Mouse (Mus musculus): Measurements from ENCODE around the gene Eif2ak1. TPM values are rescaled to one million over a fixed set of nuclear protein-coding genes. Genes with fewer than 3 reads are reported as not detected.

Eif2ak1 gene
- polyA plus RNA-seq, 1 experiment: 16.8 TPM

DNA sequence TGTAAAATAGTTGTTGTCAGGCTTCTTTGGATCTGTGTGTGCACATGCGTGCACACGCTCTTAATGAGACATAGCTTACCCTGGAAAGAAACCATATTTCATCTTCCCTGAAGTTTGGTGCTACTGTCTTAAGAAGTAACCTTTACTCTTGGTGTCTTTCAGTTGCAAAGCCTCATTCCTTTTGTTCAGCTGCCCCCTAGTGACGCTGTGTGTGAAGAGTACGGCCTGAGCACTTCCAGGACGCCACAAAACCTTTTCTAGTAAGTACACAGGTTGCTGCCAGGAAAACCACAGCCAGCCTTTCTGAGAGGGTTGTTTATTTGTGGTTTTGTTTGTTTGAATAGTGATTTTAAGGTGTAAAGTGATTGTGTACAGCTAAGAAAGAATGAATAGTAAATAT lies 99.8 kb downstream of the Eif2ak1 start:
- TF ChIP-seq POLR2A (IDR thresholded peaks at IDR 0.05; ENCODE audit: borderline replicate concordance, extremely low read depth, low read depth, low read length) (no peak), CTCF (IDR thresholded peaks at IDR 0.05; ENCODE audit: insufficient read depth, low read length) (peak; percentile 75)
- Histone ChIP-seq H3K4me3 (replicated peaks; ENCODE audit: extremely low read depth, low read depth, low read length) (no peak overlapping the region), H3K4me1 (ENCODE audit: control insufficient read depth, insufficient read depth, low read length) (no peaks in the 10 kb centered on the region)
- peak; percentile 50 for DNase-seq
- 32% methylated on average over 5 of the region's 5 CpGs for WGBS

DNA sequence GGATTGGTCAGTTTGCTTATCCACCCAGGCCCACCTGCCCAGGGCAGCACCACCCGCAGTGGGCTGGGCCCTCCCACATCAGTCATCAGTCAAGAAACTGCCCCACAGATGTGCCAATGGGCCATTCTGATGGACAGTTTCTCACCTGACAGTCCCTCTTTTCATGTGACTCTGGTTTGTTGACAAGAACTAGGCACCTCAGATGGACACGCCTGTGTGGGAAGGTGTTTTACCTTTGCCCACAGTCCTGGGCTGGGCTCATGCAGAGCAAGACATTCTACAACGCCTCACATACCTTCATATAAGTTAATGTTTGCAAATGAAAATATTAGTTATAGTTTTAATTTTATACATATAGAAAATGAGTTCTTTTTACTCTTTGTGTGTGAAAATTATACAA lies 100.5 kb downstream of the Eif2ak1 start:
- DNase-seq: no peak
- no peak for TF ChIP-seq CTCF (IDR thresholded peaks at IDR 0.05; ENCODE audit: insufficient read depth, low read length)
- no peak for TF ChIP-seq POLR2A (IDR thresholded peaks at IDR 0.05; ENCODE audit: borderline replicate concordance, extremely low read depth, low read depth, low read length)
- WGBS: 90% methylated on average over 3 of the region's 3 CpGs
- Histone ChIP-seq H3K4me1 (ENCODE audit: control insufficient read depth, insufficient read depth, low read length) (no peaks in the 10 kb centered on the region), H3K4me3 (replicated peaks; ENCODE audit: extremely low read depth, low read depth, low read length) (no peak overlapping the region)

DNA sequence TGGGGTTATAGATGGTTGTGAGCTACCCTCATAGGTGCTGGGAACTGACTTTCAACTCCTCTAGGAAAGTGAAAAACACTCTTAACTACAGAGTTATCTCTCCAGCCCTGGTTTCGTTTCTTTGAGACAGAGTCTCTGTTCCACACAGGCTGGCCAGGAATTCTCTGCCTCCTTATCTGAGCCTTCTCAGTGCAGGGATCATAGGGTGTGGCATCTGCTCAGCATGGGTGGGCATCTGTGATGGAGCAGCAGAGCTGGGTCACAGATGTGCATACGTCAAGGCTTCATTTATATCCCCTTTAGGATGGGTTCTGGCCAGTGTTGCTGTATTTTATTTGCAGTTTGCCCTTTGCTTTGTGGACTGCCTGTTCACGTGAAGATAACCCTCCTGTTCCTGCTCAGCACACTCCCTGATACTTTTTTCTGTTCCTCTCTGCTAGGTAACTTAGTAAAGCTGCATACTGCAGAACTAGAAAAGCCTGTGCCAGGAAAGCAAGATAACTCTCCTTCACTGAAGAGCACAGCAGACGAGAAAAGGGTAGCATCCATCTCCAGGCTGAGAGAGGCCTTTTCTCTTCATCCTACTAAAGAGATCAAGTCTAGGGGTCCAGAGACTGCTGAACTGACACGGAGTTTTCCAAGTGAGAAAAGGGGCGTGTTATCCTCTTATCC lies 107.3 kb downstream of the Eif2ak1 start:
- TF ChIP-seq POLR2A (IDR thresholded peaks at IDR 0.05; ENCODE audit: borderline replicate concordance, extremely low read depth, low read depth, low read length) (no peak), CTCF (IDR thresholded peaks at IDR 0.05; ENCODE audit: insufficient read depth, low read length) (no peak)
- Histone ChIP-seq H3K4me3 (replicated peaks; ENCODE audit: extremely low read depth, low read depth, low read length) (no peak overlapping the region), H3K4me1 (ENCODE audit: control insufficient read depth, insufficient read depth, low read length) (no peaks in the 10 kb centered on the region)
- no peak for DNase-seq
- 87% methylated on average over 6 of the region's 6 CpGs for WGBS

DNA sequence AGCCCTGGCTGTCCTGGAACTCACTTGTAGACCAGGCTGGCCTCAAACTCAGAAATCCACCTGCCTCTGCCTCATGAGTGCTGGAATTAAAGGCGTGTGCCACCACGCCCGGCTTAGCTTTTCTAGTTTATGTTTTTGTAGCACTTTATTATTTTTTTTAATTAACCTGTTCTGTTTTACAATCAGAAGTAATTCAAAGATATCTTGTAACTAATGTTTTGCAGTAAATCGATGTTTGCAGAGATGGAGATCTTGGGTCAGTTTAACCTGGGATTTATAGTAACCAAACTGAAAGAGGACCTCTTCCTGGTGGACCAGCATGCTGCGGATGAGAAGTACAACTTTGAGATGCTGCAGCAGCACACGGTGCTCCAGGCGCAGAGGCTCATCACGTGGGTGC lies 110.3 kb downstream of the Eif2ak1 start, which contains the start of gene Gm42421:
Gene Gm42421 (plus strand): TSS at position 301 of the 400 bp plus-strand sequence.
- TF ChIP-seq CTCF (IDR thresholded peaks at IDR 0.05; ENCODE audit: insufficient read depth, low read length) (no peak), POLR2A (IDR thresholded peaks at IDR 0.05; ENCODE audit: borderline replicate concordance, extremely low read depth, low read depth, low read length) (no peak)
- 95% methylated on average over 8 of the region's 8 CpGs for WGBS
- DNase-seq: no peak
- Histone ChIP-seq H3K4me1 (ENCODE audit: control insufficient read depth, insufficient read depth, low read length) (no peaks in the 10 kb centered on the region), H3K4me3 (replicated peaks; ENCODE audit: extremely low read depth, low read depth, low read length) (no peak within 1 kb of the TSS)

DNA sequence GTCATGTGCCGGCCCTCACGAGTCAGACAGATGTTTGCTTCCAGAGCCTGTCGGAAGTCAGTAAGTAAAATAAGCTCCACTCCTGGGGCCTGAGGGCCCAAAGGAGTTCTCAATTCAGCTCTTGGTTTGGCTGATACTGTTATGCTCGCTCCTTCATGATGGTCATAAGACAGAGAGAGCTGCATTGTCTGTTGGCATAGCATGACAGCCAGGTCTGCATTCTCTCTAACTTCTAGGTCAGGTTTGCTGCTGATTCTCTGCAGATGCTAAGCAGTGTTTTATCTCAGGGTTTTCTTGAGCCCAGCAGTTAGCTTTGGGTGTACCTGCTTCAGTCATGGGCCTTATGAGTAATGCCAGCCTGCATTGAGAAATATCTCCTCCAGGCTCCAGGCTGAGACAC lies 111.7 kb downstream of the Eif2ak1 start:
- TF ChIP-seq POLR2A (IDR thresholded peaks at IDR 0.05; ENCODE audit: borderline replicate concordance, extremely low read depth, low read depth, low read length): no peak
- no peaks in the 10 kb centered on the region for H3K4me1 ChIP-seq (ENCODE audit: control insufficient read depth, insufficient read depth, low read length)
- H3K4me3 ChIP-seq (replicated peaks; ENCODE audit: extremely low read depth, low read depth, low read length): no peak overlapping the region
- 94% methylated on average over 4 of the region's 4 CpGs for WGBS
- no peak for DNase-seq

DNA sequence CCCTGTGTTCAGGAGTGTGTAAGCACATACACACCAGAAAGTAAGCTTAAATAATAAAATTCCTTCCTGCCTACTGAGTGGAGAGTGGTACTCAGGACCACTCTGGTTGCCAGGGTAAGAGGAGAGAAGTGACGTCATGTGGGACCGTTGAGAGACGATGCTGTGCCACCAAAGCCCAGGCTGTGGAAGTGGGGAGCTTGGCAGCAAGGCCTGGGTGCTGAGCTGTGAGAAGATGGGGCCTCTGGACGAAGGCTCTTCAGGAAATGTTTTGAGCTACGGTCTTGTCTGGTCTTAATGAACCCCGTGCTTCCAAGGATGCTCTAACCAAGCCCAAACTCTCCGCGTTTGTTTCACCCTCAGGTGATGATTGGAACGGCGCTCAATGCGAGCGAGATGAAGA lies 113.1 kb downstream of the Eif2ak1 start:
- no peak for DNase-seq
- no peaks in the 10 kb centered on the region for H3K4me1 ChIP-seq (ENCODE audit: control insufficient read depth, insufficient read depth, low read length)
- TF ChIP-seq POLR2A (IDR thresholded peaks at IDR 0.05; ENCODE audit: borderline replicate concordance, extremely low read depth, low read depth, low read length): no peak
- no peak for TF ChIP-seq CTCF (IDR thresholded peaks at IDR 0.05; ENCODE audit: insufficient read depth, low read length)
- 92% methylated on average over 12 of the region's 12 CpGs for WGBS
- H3K4me3 ChIP-seq (replicated peaks; ENCODE audit: extremely low read depth, low read depth, low read length): no peak overlapping the region

DNA sequence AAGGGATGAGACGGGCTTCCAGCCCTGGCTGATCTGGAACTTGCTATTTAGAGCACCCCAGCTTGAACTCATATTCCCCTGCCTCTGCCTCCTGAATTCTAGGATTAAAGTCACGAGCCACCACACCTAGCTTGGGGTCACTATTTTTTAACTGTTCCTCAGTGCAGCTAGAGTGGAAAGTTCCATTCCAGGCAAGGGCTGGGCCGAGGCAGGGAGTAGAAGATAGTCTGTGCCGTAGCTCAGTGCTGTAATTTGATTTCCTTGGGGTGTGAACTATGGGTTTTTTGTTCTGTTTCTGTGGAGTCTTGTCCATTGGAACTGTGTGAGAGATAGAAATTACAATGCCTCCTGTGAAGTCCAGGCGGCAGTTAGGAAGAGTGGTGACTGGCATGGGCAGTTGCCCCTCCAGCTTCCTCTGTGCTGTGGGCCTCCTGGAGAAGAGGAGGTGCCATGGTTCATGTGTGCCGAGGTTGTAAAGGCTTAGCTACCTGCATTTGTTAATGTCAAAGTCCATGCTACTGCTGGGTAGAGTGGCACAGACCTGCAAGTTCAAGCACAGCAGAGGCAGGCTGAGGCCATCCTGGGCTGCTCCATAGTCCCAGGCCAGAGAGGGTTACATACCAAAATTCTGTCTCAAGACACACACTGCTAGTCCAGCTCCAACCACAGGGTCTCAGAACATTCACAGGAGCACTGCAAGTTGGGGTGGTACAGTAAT lies 114.4 kb downstream of the Eif2ak1 start:
- WGBS: 84% methylated on average over 6 of the region's 6 CpGs
- TF ChIP-seq POLR2A (IDR thresholded peaks at IDR 0.05; ENCODE audit: borderline replicate concordance, extremely low read depth, low read depth, low read length) (no peak), CTCF (IDR thresholded peaks at IDR 0.05; ENCODE audit: insufficient read depth, low read length) (no peak)
- H3K4me1 ChIP-seq (ENCODE audit: control insufficient read depth, insufficient read depth, low read length): no peaks in the 10 kb centered on the region
- no peak for DNase-seq
- H3K4me3 ChIP-seq (replicated peaks; ENCODE audit: extremely low read depth, low read depth, low read length): no peak overlapping the region

DNA sequence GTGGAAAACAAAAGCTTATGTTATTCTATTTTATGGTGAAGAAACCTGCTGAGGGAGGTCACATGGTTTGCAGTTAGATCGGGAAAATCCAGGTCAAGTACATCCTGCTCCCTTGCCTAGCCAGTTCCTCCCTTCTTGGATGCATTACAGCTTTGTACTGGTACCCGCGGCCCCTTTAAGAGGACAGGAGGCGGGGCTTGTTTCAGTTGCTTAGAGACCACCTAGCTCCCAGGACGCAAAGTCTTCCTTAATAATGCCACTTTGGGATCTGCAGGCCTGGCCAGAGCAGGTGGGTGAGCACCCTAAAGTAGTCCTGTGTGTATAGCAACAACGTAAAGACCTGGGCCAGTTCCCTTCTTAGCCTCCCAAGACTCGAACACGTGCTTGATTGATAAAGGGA lies 115.2 kb downstream of the Eif2ak1 start, which contains the start of gene Rsph10b:
Gene Rsph10b (plus strand): TSS at position 205 of the 400 bp plus-strand sequence.
- Histone ChIP-seq H3K4me1 (ENCODE audit: control insufficient read depth, insufficient read depth, low read length) (no peaks in the 10 kb centered on the region), H3K4me3 (replicated peaks; ENCODE audit: extremely low read depth, low read depth, low read length) (no peak within 1 kb of the TSS)
- TF ChIP-seq POLR2A (IDR thresholded peaks at IDR 0.05; ENCODE audit: borderline replicate concordance, extremely low read depth, low read depth, low read length) (no peak), CTCF (IDR thresholded peaks at IDR 0.05; ENCODE audit: insufficient read depth, low read length) (no peak)
- peak; percentile 43 for DNase-seq
- 25% methylated on average over 8 of the region's 8 CpGs for WGBS

DNA sequence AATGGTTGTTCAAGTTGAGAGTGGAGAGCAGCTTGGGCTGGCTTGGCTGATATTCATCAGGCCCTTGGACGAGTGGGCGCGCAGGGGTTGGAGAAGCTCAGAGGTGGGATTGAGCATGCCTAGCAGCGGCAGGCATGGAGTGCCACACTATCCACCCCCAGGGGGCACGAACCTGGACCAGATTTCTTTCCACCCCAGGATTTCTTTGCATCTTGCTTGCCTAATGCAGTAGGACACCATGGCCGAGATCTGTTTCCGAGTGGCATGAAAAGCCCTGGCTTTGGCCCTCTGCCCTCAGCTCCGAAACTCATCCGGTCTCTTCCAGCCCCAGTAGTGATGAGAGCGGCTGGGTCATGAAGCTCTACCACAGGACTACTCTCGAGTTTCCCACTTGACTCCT lies 115.8 kb downstream of the Eif2ak1 start:
- 81% methylated on average over 11 of the region's 11 CpGs for WGBS
- H3K4me3 ChIP-seq (replicated peaks; ENCODE audit: extremely low read depth, low read depth, low read length): no peak overlapping the region
- no peaks in the 10 kb centered on the region for H3K4me1 ChIP-seq (ENCODE audit: control insufficient read depth, insufficient read depth, low read length)
- TF ChIP-seq POLR2A (IDR thresholded peaks at IDR 0.05; ENCODE audit: borderline replicate concordance, extremely low read depth, low read depth, low read length): no peak
- DNase-seq: no peak

DNA sequence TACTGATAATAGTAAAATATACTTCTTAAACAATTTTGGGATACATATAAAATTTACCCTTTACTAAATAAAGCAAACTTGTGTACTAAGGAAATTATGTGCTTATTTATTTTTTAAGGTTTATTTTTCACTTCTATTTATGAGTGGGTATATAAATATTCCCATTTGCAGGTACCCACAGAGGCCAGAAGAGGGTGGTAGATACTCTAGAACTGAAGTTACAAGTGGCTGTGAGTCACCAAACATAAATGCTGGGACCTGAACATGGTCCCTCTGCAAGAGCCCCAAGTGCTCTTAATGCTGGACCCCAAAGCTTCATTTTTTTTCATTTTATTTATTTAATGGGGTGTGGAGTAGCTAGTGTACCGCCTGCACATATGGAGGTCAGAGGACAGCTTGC lies 116.3 kb downstream of the Eif2ak1 start:
- 76% methylated on average over 1 of the region's 1 CpGs for WGBS
- TF ChIP-seq POLR2A (IDR thresholded peaks at IDR 0.05; ENCODE audit: borderline replicate concordance, extremely low read depth, low read depth, low read length) (no peak), CTCF (IDR thresholded peaks at IDR 0.05; ENCODE audit: insufficient read depth, low read length) (no peak)

More for the DNA sequence above, 116.3 kb downstream of the Eif2ak1 start:
- no peak for DNase-seq
- Histone ChIP-seq H3K4me3 (replicated peaks; ENCODE audit: extremely low read depth, low read depth, low read length) (no peak overlapping the region), H3K4me1 (ENCODE audit: control insufficient read depth, insufficient read depth, low read length) (no peaks in the 10 kb centered on the region)
